Mouse (Mus musculus): ENCODE measurements at regions not wholly inside any gene's neighbourhood (a gene's known extent, or its start where the extent isn't known, plus 50 kb on each side); places are given as distances from the start of the nearest gene placed in this dataset.
A peak's percentile ranks its signal among the peaks of the same experiment; 100 is the strongest.
"Not testable (repeated sequence)": the region's sequence is repeated elsewhere in the genome, so short reads cannot be mapped to it uniquely, and the experiment has no call there.

DNA sequence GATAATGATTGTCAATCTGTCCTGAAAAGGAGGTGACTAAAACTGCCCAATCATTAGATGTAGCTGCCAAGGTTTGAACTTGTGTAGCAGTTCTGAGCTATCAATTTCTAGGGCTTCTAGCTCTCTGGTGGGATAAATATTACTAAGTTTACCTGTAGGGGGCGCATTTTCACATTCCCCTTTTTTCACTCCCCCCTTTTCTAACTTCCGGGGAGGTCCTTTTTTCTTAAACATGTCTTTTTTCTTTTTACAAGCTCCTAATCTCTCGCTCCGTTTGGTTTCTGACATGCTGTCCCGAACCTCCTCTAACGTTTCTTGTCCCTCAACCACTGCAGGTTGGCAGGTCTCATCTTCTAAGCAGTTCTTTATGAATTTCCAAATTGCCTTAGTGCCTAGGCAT, 2129.0 kb downstream of the Cntnap5b start:
- DNase-seq; intact Hi-C loops (cut with DNase I): not testable (repeated sequence)

DNA sequence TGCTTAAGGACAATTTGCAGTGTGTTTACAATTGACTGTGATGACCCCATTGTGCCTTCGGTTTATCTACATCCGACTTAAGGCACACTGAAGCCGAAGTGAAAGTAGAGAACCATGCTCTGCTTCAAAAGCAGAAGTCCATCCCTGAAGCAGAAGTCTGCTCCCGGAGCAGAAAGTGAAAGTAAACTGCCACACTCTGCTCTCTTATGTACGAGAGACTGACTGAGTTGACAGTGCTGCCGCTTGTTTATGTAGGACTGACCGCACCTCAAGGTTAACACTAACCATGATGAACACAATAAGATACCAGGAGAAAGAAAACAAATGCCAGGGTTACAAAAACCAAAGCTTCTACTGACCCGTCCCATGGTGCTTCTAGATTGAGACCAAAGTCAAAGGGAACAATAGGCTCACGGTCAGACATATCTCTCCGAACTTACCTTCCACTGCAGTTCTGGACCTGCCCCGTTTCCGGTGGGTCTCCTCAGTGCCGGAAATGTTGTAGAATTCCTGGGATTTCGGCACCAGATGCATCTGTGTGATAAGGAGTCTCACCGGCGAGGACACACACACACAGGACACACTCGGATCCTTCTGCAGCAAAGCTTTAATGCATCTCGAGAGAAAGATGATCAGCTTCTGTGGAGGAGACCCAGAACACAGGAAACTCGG, 2129.7 kb downstream of the Cntnap5b start:
- intact Hi-C loops (cut with DNase I), result not testable (repeated sequence)
- DNase-seq, result peak; percentile 1

DNA sequence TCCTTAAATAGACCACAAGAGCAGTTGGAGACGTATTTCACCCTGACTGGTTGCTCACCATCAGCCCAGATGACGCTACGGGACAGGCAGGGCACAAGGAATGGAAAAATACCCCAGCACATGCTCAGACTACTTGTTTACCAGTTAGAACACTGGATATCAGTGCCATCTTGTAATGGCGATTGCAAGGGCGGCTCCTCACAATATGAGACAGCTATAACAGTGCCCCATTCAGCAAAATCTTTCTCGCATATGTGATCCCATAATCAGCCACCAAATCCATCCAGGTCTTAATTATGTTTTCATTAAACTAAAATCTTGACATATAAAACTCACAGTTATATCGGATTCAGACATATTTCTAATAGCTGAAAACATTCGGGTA, 2130.3 kb downstream of the Cntnap5b start:
- intact Hi-C loops (cut with DNase I), result not testable (repeated sequence)
- DNase-seq, result peak in 1 of 2 experiments; percentile 0

DNA sequence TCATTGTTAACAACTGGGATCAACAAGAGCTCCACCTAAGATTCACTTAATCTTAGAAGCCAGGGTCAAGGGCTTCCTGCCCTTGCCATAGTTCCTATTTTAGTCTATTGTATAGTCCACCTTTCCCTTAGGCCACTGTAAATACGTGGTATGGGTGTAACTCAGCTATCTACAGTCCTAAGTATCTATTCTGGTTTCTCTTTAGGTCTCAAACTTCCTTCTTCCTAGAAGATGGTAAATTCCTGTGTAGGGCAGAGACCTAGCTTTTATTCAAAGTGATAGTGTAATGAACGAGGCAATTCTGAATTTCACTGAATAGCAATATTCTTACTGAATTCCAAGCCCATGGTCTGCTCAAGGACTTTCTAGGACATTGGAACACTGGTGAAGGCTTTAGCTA, 2144.4 kb downstream of the Cntnap5b start:
- DNase-seq; intact Hi-C loops (cut with DNase I): not testable (repeated sequence)

DNA sequence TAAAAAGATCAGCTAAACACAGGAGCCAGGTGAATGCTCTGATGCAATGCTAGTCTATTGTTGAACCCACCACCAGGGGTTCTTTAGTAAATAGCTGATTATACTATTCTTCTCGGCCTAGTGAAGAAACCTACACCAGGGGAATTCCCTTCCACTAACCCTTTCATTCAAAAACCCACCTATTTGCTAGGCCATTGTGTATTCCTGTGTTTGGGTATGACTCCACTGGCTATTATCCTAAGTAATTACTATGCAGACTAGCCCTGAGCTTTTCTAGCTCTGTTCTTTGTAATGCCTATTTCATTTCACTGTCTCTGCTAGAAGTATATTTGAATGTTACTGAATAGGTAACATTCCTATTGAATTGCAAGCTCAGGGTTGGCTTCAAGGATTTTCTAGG, 2146.3 kb downstream of the Cntnap5b start:
- intact Hi-C loops (cut with DNase I), result no loop called here
- DNase-seq, result no peak

DNA sequence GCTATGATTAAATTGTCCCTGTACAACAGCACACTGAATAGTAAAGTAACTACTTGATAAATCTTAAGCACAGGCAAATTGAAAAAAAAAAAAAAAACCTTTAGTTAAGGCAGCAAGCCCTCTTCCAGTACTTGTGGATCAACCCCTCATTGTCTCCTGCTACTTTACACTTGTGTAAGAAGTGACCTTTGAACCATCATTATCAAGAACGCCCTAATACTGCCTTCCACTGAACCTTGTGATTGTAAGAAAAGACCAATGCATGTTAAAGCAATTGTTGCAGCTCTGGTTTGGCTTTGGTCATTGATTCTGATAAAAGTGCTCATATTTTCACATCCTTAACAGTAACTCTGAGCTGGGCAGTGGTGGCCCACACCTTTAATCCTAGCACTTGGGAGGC, 2168.5 kb downstream of the Cntnap5b start:
- DNase-seq, result no peak
- intact Hi-C loops (cut with DNase I), result no loop called here
